Mouse (Mus musculus) telencephalon, adult 2 months (tissue): ENCODE data around the gene Cd3g.

Experiments
- DNase-seq: peaks from one replicate; pipeline ENCODE4 v3.0.0-alpha.2; 2011; ENCODE audit warnings: low read depth, low spot score

The Cd3g gene

DNA sequence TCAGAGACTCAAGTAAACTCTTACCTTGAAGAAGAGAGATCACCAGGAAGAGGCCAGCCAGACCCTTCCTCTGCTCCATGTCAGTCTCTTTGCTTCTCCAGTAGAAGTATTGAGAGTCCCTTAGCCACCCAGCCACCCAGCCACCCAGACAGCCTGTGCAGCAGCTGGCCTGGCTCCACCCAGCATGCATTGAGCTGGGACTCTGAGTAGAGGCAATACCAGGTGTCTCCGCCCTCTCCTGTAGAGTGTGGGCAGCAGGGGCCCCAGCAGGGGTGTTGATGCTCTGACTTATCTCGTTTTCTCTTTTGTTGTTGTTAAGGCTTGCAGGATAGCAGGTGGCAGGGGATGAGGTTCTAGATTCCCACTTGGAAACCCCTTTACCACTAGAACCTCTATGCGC is at the start of gene Cd3g:
Gene Cd3g (minus strand): TSS at position 190 of the 400 bp plus-strand sequence.
- no peak for DNase-seq

DNA sequence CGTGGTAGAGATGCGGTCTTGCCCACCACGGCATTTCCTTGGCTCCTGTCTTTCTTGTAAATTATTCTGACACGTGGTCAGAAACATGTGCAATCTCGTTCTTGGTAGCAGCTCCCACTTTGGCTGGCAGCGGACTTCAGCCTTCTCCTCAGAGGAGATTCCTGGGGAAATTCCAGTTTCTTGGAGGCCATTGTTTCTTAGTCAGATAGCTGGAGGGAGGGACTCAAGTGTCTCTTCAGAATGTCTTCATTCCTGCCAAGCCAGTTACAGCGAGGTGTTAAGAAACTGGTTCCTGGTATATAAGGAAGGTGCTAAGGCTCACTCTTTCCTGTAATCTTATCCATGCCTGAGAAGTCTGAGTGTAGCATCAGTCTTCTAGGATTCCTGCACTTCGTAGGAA is 47.1 kb upstream of the Cd3g start:
- DNase-seq: no peak

DNA sequence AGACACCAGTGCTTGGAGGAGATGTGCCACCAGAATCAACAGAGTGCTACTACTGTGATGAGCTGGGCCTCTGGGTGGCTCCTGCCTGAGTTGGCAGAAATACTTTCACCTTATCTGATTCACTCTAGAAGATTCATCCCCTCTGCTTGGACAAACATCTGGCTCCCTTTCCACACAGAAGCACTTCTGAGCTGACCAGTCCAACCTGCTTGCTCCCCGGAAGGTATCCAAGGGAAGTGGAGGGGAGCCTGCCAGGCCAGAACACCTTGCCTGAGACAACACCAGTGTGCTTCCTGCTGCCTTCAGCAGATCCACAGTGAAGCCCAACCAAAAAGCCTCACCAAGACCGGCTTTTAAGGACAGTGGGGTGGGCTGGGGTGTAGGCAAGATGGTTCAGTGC is 44.0 kb upstream of the Cd3g start:
- no peak for DNase-seq

DNA sequence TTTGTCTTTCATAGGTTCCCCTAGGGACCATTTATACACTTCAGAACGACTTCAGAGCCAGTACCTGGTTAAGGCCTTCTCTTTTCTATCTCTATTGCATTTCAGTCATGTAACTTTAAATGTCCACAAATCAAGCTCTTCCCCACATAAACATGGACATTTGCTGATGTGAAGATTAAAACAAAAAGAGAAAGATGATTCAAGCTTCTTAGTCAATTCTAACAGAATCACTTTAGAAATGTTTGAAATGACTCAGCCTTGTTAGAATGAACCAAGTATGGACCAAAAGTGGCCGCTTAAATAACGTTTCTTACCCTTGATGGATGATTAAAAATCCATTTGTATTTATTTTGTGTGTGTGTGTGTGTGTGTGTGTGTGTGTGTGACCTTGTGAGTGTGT is 43.4 kb upstream of the Cd3g start:
- DNase-seq: no peak

DNA sequence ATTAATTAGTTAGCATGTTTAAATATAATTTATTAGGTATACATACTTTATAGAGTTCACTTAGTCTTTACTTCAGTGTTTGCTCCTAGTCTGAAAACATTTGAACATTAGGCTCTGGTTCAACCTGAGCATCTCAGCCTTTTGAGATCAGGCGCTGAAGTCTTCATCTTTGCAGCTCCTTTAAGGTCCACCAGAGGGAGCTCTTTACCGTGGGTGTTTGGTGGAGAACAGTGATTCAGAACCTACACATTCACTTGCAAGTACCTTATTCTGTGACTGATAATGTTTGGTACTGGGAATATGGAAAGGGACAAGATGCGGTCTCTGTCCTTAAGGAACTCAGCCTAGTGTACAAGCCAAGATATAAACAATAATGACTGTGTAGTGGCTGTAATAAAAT is 42.6 kb upstream of the Cd3g start:
- DNase-seq: peak; percentile 48

DNA sequence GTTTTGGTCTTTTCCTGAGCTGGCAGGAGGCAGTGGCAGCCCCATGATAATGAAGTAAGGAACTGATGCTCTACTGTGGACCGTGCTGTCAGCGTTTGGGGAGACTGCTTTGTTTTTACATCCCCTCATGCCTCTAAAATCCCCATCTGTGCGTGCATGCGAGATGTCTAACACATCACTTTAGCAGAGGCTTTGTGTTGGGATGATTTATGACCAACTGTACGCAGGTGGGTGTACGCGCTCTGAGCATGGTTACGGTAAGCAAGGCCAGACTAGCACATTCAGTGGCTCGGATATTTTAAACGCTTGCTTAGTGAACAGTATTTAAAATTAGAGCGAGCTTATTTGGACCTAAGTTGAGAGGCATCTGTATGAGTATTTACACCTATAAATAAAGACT is 37.8 kb upstream of the Cd3g start:
- DNase-seq: peak; percentile 35

DNA sequence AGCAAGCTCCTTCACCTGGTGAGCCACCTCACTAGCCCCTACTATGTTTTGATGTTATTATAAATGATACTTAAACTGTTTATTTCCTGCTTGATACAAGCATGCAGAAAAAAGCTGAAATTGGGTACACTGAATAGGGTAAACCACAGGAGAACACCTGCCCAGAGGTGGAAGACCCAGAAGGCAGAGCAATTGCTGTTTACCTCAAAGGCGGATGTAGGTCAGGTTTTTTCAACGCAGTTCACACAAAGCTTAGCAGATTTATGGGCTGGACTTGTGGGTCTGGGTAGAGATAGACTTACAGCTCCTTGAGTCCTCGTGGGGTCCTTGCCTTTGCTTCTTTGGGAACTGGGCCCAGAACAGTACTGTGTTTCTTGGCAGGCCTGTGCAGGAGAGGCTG is 35.6 kb upstream of the Cd3g start:
- DNase-seq: no peak

DNA sequence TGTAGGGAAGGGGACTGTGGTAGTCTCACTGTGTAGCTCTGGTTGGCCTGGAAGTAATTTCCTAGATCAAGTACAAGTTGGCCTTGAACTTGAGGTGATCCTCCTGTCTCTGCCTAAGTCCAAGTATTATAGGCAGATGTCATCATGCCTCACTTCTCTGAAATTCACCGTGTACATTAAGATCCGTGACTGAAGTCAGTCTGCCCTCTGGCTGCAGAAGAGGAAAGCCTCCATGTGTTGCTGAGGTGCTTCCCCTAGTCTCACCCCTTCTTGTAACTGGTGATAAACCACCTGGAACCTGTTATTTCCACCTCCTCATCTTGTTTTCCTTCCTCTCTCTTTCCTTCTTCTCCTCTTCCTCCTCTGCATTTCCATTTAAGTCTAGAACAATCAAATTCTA is 34.6 kb upstream of the Cd3g start:
- no peak for DNase-seq

DNA sequence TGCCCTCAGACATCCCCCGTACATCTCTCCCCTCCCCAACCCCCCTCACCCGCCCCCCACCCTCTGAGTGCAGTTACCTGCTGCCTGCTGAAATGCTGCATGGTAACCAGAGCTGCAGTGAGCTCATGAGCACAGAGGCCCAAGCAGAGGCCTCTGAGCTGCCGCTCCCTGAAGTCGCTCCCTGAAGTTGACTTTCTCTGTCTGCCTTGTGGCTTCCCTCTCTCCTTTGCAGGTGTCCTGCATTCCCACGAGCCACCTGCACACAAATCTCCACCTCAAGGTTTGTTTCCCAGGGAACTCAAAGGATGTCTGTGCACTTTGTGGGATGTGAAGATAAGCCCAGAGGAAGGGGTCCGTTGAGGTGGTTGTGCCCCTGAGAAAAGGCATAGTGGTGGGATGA is 31.1 kb upstream of the Cd3g start:
- DNase-seq: no peak

DNA sequence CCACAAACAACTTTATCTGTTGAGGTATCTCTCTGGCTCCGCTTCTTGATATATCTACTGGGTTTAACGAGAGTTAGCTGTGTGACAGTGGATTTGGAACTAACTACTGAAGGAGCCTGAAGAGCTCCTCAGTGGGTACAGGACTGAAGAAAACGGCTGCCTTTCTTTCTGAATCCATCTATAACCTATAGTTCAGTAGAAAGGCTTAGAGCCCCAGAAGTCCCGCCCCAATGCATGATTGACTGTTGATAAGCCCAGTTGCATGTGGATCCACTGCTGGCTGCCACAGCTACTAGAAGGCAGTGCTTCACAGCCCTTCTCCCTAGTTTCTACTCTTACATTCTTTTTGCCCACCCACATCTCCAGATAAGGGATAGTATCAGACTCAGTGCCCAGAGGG is 30.2 kb upstream of the Cd3g start:
- no peak for DNase-seq

DNA sequence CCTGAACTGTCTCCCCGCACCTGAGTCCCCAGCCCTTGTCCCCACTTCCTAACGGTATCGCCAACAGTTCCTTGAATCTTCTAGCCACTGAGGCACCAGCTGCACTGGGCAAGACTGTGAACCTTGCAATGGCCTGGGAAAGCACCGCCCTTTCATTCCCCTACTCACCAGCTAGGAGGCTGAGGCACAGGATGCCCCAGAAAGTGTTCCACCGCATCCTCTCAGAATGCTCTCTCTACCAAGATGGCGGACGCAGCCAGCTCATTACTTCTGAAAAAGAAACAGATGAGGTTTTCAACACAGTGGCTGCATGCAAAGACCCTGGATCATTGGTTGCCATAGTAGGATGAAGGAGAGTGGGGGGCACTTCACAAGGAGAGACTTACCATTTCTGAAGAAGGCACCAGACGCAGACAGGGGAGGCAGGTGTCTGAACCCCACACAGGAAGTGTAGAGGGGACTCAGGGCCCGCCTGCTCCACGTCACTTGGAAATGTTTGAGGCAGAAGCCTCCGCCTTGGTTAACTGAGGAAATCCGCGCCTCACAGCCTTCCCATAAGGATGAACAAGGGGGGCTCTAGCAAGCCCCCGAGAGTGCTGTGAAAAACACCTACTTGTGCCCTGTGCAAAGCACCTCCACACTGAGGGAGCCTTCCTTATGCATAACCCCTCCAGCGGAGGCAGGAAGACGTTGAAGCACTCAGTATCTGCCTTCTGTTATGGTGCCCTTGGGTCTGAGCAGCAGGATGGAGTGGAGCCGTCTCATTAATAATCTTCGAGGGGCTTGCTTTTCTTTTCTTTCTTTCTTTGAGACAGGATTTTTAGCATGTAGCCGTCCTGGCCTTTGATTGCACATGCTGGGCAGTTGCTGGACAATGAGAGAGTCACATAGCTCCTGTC is 29.2 kb upstream of the Cd3g start, which contains the start of gene Cd3e:
Gene Cd3e (minus strand): TSS at position 448 of the 899 bp plus-strand sequence.
- DNase-seq: no peak

DNA sequence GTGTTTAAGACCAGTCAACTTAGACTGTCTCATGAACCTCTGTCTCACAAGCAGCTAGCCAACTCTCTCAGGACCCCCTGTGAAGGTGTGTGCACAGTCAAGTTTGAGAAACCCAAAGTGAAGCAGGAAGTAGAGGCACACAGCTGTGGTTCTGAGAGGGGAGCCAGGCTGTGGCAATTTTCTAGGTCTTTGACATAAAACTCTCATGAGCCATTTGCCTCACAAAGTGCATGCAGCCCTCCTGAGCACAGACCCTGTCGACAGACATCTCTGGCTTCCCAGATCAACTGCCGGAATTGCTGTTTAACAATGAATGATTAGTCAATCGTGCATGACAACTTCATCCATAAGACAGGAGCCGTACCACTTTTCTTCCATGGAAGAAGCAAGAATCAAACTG is 28.1 kb upstream of the Cd3g start:
- no peak for DNase-seq

DNA sequence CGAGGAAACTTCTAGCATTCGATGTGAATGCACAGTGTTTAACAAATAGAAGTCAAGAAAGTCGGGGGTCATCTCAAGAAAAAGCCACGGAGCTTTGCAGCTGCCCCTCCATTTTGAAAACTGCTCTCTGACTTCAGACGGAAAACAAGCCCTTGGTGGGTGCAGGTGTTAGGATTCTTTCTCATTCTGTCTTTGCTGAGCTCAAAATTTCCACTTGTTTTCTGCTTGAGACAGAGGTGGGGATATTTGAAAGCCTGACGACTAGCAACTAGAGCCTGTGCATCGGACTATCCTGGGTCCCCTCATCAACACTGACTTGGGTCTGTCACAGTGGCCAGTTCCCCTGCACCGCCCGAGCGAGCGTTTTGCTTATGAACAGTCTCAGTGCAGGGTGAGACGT is 27.2 kb upstream of the Cd3g start:
- no peak for DNase-seq

DNA sequence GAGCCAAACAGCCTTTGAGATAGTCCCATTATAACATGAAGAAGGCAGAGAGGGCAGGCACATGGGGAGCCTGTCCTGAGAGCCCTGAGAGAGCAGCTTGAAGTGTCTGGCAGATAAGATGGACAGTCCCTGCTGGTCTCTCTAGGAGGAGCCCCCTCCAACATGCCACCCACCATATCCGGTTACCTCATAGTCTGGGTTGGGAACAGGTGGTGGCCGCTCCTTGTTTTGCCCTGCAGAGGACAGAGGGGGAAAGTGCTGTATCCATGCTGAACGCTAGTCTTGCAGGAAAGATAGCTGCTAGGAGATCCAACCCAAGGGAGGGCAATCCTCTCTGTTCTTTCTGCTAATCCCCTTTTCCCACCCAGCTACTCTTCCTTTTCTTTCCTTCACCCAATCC is 20.0 kb upstream of the Cd3g start:
- DNase-seq: no peak

DNA sequence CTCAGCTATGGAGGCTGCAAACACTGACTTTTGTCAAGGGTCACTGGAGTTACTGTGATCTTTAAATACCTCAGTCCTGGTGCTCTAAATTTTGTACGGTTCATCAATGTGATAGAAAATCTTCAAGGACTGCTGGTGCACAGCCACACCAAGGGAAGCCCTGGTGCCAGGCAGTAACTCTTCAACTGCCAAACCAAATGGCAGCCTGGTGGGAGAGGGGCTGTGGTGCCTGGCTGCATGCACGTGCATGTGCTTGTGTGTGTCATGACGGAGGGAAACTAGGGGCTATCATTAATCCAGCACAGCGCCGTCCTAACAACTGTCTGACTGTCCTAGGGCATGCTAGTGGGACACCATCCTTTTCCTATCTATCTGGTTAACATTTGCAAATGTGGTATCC is 19.5 kb upstream of the Cd3g start:
- DNase-seq: no peak

DNA sequence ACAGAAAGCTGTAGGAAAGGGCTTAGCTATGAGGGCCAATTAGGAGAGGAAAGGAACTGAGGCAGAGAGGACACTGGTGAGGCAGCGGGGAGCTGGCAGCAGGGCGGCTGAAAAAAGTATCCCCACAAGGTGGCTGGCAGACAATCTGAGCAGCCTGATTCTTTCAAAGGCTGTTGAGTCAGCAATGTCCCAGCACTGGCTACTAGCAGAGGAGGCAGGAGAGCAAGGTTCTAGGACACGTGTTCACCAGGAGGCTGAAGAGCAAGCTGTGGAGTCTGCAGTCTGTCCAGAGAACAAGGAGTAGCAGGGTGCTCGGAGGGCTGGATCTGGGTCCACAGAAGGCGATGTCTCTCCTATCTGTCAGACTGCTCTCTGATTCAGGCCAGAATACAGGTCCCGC is 18.9 kb upstream of the Cd3g start:
- DNase-seq: peak; percentile 13

DNA sequence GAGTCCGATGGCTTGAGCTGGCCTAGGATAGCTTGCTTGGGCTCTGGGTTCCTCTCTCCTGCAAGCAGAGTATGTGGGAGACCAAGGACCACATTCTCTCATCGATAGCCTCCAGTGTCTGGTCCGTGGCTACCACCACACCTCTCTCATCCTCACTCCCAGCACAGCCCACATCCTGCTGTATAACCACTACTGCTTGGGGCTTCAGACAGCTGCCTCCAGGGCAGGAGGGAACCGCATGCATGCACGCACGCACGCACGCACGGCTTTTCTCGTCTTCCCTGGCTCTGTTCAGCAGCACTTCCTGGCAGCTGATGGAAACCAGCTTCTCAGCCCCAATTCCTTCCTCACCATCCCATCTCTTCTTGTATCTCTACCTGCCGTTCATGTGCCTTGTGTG is 17.9 kb upstream of the Cd3g start:
- DNase-seq: no peak

DNA sequence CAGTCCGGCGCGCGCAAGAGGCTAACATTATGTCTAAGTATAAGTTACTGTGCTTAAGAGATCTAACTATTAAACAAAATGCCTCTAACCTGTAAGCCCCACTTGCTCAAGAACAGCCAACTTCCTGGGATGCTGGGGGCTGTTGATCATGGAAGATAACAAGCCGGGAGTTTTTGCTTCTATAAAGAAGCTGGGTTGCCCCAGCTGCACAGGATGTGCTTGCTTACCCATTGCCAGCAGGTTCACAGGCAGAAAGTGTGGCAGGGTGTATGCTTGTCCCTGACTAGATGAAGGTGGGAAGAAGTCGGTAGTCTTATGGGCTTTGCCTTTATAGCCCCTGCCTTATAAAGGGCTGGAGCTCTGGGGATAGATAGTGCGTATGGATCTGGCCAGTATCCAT is 16.4 kb upstream of the Cd3g start:
- DNase-seq: no peak

DNA sequence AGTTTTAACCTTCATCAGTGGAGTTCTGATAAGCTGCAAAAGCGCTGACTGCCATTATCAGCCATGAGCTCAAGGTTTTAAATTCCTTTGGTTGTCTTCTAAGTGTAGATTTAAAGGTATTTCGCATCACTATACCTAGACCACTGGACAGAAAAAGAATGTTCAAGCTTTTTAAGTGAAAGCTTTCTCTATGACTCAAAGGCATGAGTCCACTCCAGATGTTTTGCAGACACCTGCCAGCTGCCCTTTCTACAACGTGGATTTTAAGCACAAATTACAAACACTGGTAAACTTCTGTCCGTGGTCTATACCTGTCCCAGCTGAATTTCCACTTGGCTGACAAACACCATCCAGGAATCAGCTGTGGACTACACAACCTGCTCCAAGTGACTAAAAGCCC is 14.7 kb upstream of the Cd3g start:
- DNase-seq: no peak

DNA sequence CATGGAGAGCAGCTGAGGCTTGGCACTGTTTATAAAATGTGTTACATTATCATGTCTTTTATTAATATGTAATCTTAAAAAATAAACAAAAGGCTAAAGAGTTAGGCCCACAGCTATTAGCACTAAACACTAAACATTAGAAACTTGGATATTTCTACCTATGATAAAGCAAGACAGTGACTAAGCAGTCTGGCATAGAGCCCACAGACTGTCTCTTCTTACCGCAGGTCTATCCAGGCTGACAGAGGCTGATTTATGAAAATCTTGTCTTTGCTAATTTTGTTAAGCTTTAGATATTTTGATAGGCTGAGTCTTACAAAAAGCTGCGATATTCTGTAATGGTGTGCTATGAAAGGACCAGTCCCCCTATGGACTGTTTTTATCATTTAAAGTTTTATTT is 13.0 kb upstream of the Cd3g start:
- DNase-seq: no peak

DNA sequence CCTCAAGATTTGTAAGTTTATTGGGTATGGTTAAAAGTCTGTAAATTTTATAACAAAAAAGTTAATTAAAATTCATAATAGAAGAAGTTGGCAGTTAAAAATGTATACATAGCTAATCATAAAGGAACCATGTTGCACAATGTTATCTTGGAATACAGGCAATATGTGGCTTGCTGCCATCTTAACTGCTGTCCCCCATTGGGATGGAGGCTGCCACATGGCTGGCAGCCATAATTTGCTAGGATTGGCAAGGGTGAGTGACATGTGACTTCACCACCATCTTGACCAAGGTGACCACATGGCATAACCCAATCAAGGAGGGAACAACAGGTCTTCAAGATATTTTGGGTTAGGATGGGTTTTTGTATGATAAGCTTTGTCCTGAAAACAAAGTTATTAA is 12.0 kb upstream of the Cd3g start:
- DNase-seq: no peak

DNA sequence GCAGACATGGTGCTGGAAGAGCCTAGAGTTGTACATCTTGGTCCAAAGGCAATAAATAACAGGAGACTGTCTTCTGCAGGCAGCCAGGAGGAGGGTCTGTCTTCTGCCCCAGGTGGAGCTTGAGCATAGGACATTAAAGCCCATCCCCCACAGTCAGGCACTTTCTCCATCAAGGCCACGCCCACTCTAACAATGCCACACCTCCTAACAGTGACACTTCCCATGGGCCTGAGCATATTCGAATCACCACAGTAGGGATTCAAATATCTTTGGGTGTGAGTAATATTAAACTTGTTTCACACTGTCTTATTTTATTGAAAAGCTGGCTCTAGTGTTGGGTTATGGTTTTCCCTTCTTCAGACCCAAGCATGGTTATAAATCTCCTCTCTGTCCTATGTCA is 11.6 kb upstream of the Cd3g start:
- no peak for DNase-seq

DNA sequence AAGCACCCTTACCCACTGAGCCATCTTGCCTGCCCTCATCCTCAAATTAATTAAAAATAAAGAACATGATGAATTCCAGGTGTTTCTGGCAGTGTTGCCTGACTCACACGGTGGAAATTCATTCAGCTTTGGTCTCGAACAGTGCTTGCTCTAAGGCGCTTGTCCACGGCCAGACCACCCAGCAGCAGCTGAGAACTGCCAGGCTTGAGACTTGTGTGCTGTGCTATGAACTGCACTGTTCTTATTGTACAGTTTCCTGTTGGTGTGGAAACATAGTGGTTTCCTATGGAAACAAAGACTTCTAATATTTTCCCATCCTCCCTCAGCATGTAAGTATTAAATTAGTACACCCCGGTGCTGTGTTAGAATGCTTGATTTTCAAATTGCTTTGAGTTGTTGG is 6.7 kb upstream of the Cd3g start:
- DNase-seq: no peak

DNA sequence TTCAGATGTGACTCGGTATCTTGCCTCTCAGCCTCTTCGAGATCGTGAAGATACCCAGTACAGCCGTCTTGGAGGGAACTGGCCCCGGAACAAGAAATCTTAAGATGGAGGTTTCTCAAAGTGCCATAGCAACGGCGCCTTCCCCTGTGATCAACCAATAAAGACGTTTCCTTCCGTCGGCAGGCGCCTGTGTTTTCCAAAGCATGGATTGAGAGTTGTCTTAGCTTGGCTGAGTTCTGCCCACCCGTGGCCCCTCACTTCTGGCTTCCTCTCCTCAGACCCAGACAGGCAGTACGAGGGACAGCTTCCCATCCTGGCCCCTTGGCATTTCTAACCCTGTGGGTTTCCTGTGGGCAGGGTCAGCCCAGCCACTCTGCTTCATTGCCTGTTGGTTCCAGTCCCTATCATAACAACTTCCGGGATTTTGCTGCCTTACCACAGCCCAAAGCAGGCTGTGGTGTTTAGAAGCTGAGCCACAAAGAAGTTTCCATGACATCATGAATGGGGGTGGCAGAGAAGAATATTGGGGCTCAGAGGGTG is 6.1 kb upstream of the Cd3g start:
- no peak for DNase-seq
